In the genomic region with DNA sequence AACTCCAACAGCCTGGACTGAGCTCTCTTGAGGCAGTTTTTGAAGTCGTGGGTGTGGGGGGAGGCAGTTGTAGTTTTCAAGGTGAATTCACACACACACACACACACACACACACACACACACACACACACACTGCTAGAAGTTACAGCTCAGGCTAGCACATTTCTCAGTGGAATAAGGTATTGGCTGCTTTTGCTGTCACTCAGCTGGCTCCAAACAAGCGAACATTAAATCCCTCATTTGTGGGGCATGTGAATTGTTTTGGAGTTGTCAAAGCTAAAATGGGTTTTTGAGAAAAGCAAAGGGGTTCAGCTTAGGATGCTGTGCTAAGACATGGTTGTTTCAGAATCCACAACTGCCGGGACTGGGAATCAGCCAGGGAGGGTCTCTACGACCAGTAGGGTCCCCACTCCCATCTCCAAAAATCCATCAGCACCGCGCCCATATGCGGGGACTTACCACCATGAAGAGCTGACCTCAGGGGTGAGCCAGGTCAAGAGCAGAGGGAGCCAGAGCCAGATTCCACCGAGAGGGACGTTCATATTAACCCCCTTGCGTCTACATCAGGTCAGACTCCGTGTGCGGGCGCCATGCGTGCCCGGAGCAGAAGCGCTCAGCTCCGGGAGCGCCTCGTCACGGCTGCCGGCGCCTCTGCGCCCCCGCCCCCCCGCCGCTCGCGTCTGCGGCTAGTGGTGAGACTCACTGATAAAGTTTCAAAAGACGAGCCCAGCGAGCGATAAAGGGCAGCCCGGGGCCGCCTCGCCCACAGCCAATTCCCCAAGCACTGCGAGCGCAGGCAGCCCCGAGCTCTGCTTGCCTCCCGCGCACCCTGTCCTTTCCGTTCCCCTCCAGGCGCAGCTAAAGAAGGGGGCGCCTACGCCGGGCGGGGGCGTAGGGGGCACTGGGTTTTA, we compare ENCODE assay signal across 7 mouse cellular contexts. TPM values are rescaled to one million over a fixed set of nuclear protein-coding genes. Genes with fewer than 3 reads are reported as not detected.
A peak's percentile ranks its signal among the peaks of the same experiment; 100 is the strongest.
DNase-seq lines count a peak whose midpoint lies in the region; ATAC-seq and TF ChIP-seq lines count a peak whose summit lies in the region.

Gene Wnt2 (minus strand): TSS at position 840 of the 911 bp plus-strand sequence.

- no peak within 1 kb of the TSS for H3ac ChIP-seq in myocyte (ENCODE audit: control insufficient read depth, insufficient read length)

- peak within 1 kb of the TSS; percentile 67 for H3K4me3 ChIP-seq in lung, adult 2 months (replicated peaks; ENCODE audit: extremely low read depth, low read depth, low read length)
- peak within 1 kb of the TSS; percentile 61 for H3K4me3 ChIP-seq in heart, embryonic 13.5 days
- peak within 1 kb of the TSS; percentile 55 for H3K4me3 ChIP-seq in limb, embryonic 12.5 days (replicated peaks)
- H3K4me3 ChIP-seq in myocyte: no peak within 1 kb of the TSS

- peaks cover 44% of the 10 kb centered on the region for H3K27me3 ChIP-seq in heart, embryonic 13.5 days (replicated peaks)
- H3K27me3 ChIP-seq in limb, embryonic 12.5 days: peaks cover 47% of the 10 kb centered on the region
- peaks cover 12% of the 10 kb centered on the region for H3K27me3 ChIP-seq in myocyte (ENCODE audit: control insufficient read depth, insufficient read depth, insufficient read length)

- no peaks in the 10 kb centered on the region for H3K36me3 ChIP-seq in heart, embryonic 13.5 days
- no peaks in the 10 kb centered on the region for H3K36me3 ChIP-seq in limb, embryonic 12.5 days
- H3K36me3 ChIP-seq in myocyte (ENCODE audit: control insufficient read depth, insufficient read depth): no peaks in the 10 kb centered on the region

- peak within 1 kb of the TSS; percentile 72 for H3K9ac ChIP-seq in heart, embryonic 13.5 days
- peak within 1 kb of the TSS; percentile 53 for H3K9ac ChIP-seq in limb, embryonic 12.5 days (replicated peaks)

- H3K27ac ChIP-seq in heart, embryonic 13.5 days (replicated peaks): no peak within 1 kb of the TSS
- no peak within 1 kb of the TSS for H3K27ac ChIP-seq in limb, embryonic 12.5 days

- H3K79me2 ChIP-seq in myocyte (ENCODE audit: control insufficient read depth, insufficient read depth): no peaks in the 10 kb centered on the region

- under 1% methylated on average over 47 of the region's 47 CpGs for WGBS in lung, adult 2 months
- under 1% methylated on average over 47 of the region's 47 CpGs for WGBS in heart, embryonic 13.5 days
- 1% methylated on average over 47 of the region's 47 CpGs for WGBS in limb, embryonic 12.5 days

- no peak for DNase-seq in lung, adult 2 months
- DNase-seq in lung, postnatal 25 days (ENCODE audit: low spot score): no peak
- peak; percentile 45 for DNase-seq in embryo, embryonic 10.5 days (ENCODE audit: low spot score)
- DNase-seq in B cell, adult 2 months: no peak

- TF ChIP-seq CTCF in lung, adult 2 months (IDR thresholded peaks at IDR 0.05; ENCODE audit: insufficient read depth, low read length): no peak

- no peak for ATAC-seq in heart, embryonic 13.5 days (ENCODE audit: extremely low read depth, insufficient number of reproducible peaks, low FRiP score, low TSS enrichment)
- no peak; the same call in 1 of the 2 replicates for ATAC-seq in limb, embryonic 12.5 days (ENCODE audit: insufficient number of reproducible peaks, insufficient read depth, low FRiP score, low TSS enrichment, low read depth)

- no peaks in the 10 kb centered on the region for H3K9me3 ChIP-seq in heart, embryonic 13.5 days
- H3K9me3 ChIP-seq in limb, embryonic 12.5 days: no peaks in the 10 kb centered on the region

- H3K4me1 ChIP-seq in lung, adult 2 months (ENCODE audit: control insufficient read depth, insufficient read depth, low read length): 0 out of 2 replicates have a peak, but pooled peaks cover 3% of the 10 kb centered on the region
- H3K4me1 ChIP-seq in heart, embryonic 13.5 days: peaks cover 25% of the 10 kb centered on the region
- peaks cover 21% of the 10 kb centered on the region for H3K4me1 ChIP-seq in limb, embryonic 12.5 days (replicated peaks)

- 0 out of 2 replicates have a peak, but pooled peaks have one; percentile 7 for TF ChIP-seq POLR2A in lung, adult 2 months (IDR thresholded peaks at IDR 0.05; ENCODE audit: borderline replicate concordance, extremely low read depth, low read depth, low read length)
- TF ChIP-seq POLR2A in myocyte (IDR thresholded peaks at IDR 0.05; ENCODE audit: insufficient read length, low read depth): no peak

- H3K4me2 ChIP-seq in heart, embryonic 13.5 days: peak within 1 kb of the TSS; percentile 94
- peak within 1 kb of the TSS; percentile 96 for H3K4me2 ChIP-seq in limb, embryonic 12.5 days
- H3K4me2 ChIP-seq in myocyte (ENCODE audit: low read depth): peak within 1 kb of the TSS; percentile 50

TF ChIP-seq in myocyte, 11 proteins besides CTCF, POLR2A, EP300 and RAD21:
- TF ChIP-seq USF1 (IDR thresholded peaks at IDR 0.05; ENCODE audit: low read depth) (no peak), E2F4 (IDR thresholded peaks at IDR 0.05; ENCODE audit: insufficient read depth) (no peak), SRF (IDR thresholded peaks at IDR 0.05; ENCODE audit: control insufficient read depth, insufficient read length, low read depth) (no peak), CEBPB (IDR thresholded peaks at IDR 0.05; ENCODE audit: insufficient read depth, poor library complexity, severe bottlenecking) (no peak), MYOG (IDR thresholded peaks at IDR 0.05; ENCODE audit: control insufficient read depth in 1 of 3, insufficient read depth in 1 of 3, insufficient read length in 2 of 3, low read depth in 2 of 3) (no peak), POLR2AphosphoS2 (IDR thresholded peaks at IDR 0.05; ENCODE audit: insufficient read length, low read depth) (no peak), MAX (IDR thresholded peaks at IDR 0.05; ENCODE audit: low read depth) (no peak), MYOD1 (IDR thresholded peaks at IDR 0.05; ENCODE audit: control insufficient read depth in 1 of 3, insufficient read length in 2 of 3, low read depth in 2 of 3) (no peak), TCF3 (IDR thresholded peaks at IDR 0.05; ENCODE audit: insufficient read length, low read depth) (no peak), REST (IDR thresholded peaks at IDR 0.05; ENCODE audit: insufficient read depth, insufficient read length) (no peak), TCF12 (IDR thresholded peaks at IDR 0.05; ENCODE audit: insufficient read depth, poor library complexity, severe bottlenecking) (no peak)

RNA-seq across cellular contexts. Expression of gene Wnt2, which starts in this region (rescaled TPM):
- 14.8 and 15.0 TPM in 2 replicates for polyA plus RNA-seq in lung, adult 2 months (2012; rRNA removed)
- polyA plus RNA-seq in heart, embryonic 13.5 days (2015; fragmentation: Nextera tagmentation; extraction: Ambion mirVana): 6.8 and 11.5 TPM in 2 replicates
- polyA plus RNA-seq in limb, embryonic 12.5 days (2016; fragmentation: Nextera tagmentation; extraction: Ambion mirVana): 2.1 TPM in 2 replicates
- not detected for polyA plus RNA-seq in myocyte (2012; fragmentation: generic; extraction: Trizol)
